Mouse (Mus musculus) intestine, postnatal 0 days (tissue): Measurements from ENCODE around the gene Upk2. TPM values are rescaled to one million over a fixed set of nuclear protein-coding genes. Genes with fewer than 3 reads are reported as not detected.
A peak's percentile ranks its signal among the peaks of the same experiment; 100 is the strongest.

ENCODE experiments used
- ATAC-seq: fragments of 200-750 bp; cut with Nextera tagmentation; 2 replicates; pipeline ENCODE4 v1.8.0; 2017; ENCODE audit warnings: mild to moderate bottlenecking, moderate TSS enrichment, moderate library complexity
- H3K27ac ChIP-seq: fragments of 300-500 bp; sonication (generic); 2 replicates; pipeline ENCODE4 v1.5.1; 2014; ENCODE audit warnings: mild to moderate bottlenecking, low read depth, low read length, moderate library complexity
- H3K27me3 ChIP-seq: fragments of 300-500 bp; sonication (generic); replicated peaks from 2 replicates; pipeline ENCODE4 v1.6.1; 2014; ENCODE audit warnings: low read length, mixed read lengths; ENCODE audit not compliant: control insufficient read depth, insufficient read depth
- H3K36me3 ChIP-seq: fragments of 300-500 bp; sonication (generic); 2 replicates; pipeline ENCODE4 v1.6.1; 2014; ENCODE audit warnings: mild to moderate bottlenecking, moderate library complexity; ENCODE audit not compliant: control insufficient read depth, insufficient read depth
- H3K4me1 ChIP-seq: fragments of 300-500 bp; sonication (generic); replicated peaks from 2 replicates; pipeline ENCODE4 v1.6.1; 2014; ENCODE audit warnings: antibody characterized with exemption, low read length, mixed read lengths; ENCODE audit not compliant: control insufficient read depth, insufficient read depth
- H3K4me2 ChIP-seq: fragments of 300-500 bp; sonication (generic); replicated peaks from 2 replicates; pipeline ENCODE4 v1.6.1; 2014; ENCODE audit warnings: low read depth, mild to moderate bottlenecking, moderate library complexity
- H3K4me3 ChIP-seq: fragments of 300-500 bp; sonication (generic); 2 replicates; pipeline ENCODE4 v1.5.1; 2014; ENCODE audit warnings: low read depth, low read length
- H3K9ac ChIP-seq: fragments of 300-500 bp; sonication (generic); 2 replicates; pipeline ENCODE4 v1.6.1; 2014; ENCODE audit warnings: mild to moderate bottlenecking, low read depth, low read length
- H3K9me3 ChIP-seq: fragments of 300-500 bp; sonication (generic); 2 replicates; pipeline ENCODE4 v1.6.1; 2016; ENCODE audit warnings: mixed run types; ENCODE audit not compliant: control insufficient read depth
- CTCF ChIP-seq: sonication (generic); IDR thresholded peaks from 2 replicates; pipeline ENCODE4 v1.5.1; 2016; ENCODE audit warnings: low read depth, mild to moderate bottlenecking, control low read depth, antibody characterized with exemption, moderate library complexity
- WGBS: fragments of 180-500 bp; shearing (Covaris S2); extraction: QIAGEN DNeasy Blood & Tissue Kit; methylation state at CpG from one replicate; pipeline ENCODE4 v1.1.7; 2014; 5-methylcytosine and 5-hydroxymethylcytosine counted together
- polyA plus RNA-seq: library from polyadenylated mRNA; unstranded; fragments of >200 nt; fragmentation: Nextera tagmentation; extraction: Ambion mirVana; gene quantifications from 2 replicates; pipeline ENCODE4 v1.2.1, GENCODE M21; 2015

The Upk2 gene
- polyA plus RNA-seq, 1 experiment from 2014 or later: not detected

GRCm38 (mm10) chr9:44479628-44480428 is 25.1 kb upstream of the Upk2 start:
- H3K4me3 ChIP-seq: peak overlapping the region; percentile 74
- no peaks in the 10 kb centered on the region for H3K36me3 ChIP-seq
- H3K9me3 ChIP-seq: no peaks in the 10 kb centered on the region
- no peaks in the 10 kb centered on the region for H3K27me3 ChIP-seq
- H3K4me2 ChIP-seq: peak overlapping the region; percentile 98
- H3K9ac ChIP-seq: peak overlapping the region; percentile 63; the same call in 1 of the 2 replicates
- peaks cover 6% of the 10 kb centered on the region for H3K4me1 ChIP-seq
- peak; percentile 96 for TF ChIP-seq CTCF
- peak overlapping the region; percentile 95 for H3K27ac ChIP-seq
- WGBS: 1% methylated on average over 26 of the region's 26 CpGs
- peak; percentile 55 for ATAC-seq

GRCm38 (mm10) chr9:44478959-44479605 is 24.3 kb upstream of the Upk2 start:
- Histone ChIP-seq H3K9me3 (no peaks in the 10 kb centered on the region), H3K27ac (peak overlapping the region; percentile 95), H3K27me3 (no peaks in the 10 kb centered on the region), H3K4me1 (0 out of 2 replicates have a peak, but pooled peaks cover 3% of the 10 kb centered on the region), H3K4me2 (peak overlapping the region; percentile 98), H3K9ac (peak overlapping the region; percentile 63), H3K36me3 (no peaks in the 10 kb centered on the region), H3K4me3 (peak overlapping the region; percentile 74)
- WGBS: 1% methylated on average over 29 of the region's 29 CpGs
- peak; percentile 50 for ATAC-seq
- peak; percentile 15; the same call in 1 of the 2 replicates for TF ChIP-seq CTCF

- ATAC-seq: peak; percentile 37
Measured at GRCm38 (mm10) chr9:44478229-44478921, 23.6 kb upstream of the Upk2 start.

GRCm38 (mm10) chr9:44477339-44478228 is 22.8 kb upstream of the Upk2 start:
- peak; percentile 94 for TF ChIP-seq CTCF
- Histone ChIP-seq H3K9me3 (no peaks in the 10 kb centered on the region), H3K36me3 (no peaks in the 10 kb centered on the region), H3K4me3 (peak overlapping the region; percentile 74), H3K27me3 (no peaks in the 10 kb centered on the region), H3K27ac (peak overlapping the region; percentile 95), H3K4me1 (0 out of 2 replicates have a peak, but pooled peaks cover 3% of the 10 kb centered on the region), H3K4me2 (peak overlapping the region; percentile 98), H3K9ac (peak overlapping the region; percentile 63)
- WGBS: 6% methylated on average over 24 of the region's 24 CpGs
- peak; percentile 14 for ATAC-seq

More at GRCm38 (mm10) chr9:44478229-44478921, 23.6 kb upstream of the Upk2 start:
- 0 out of 2 replicates have a peak, but pooled peaks cover 3% of the 10 kb centered on the region for H3K4me1 ChIP-seq
- H3K9ac ChIP-seq: peak overlapping the region; percentile 63
- H3K27ac ChIP-seq: peak overlapping the region; percentile 95
- H3K36me3 ChIP-seq: no peaks in the 10 kb centered on the region
- 0 out of 2 replicates have a peak, but pooled peaks have one; percentile 1 for TF ChIP-seq CTCF
- peak overlapping the region; percentile 74 for H3K4me3 ChIP-seq
- H3K27me3 ChIP-seq: no peaks in the 10 kb centered on the region
- WGBS: under 1% methylated on average over 23 of the region's 27 CpGs
- H3K4me2 ChIP-seq: peak overlapping the region; percentile 98
- no peaks in the 10 kb centered on the region for H3K9me3 ChIP-seq

GRCm38 (mm10) chr9:44475936-44476335 is 21.2 kb upstream of the Upk2 start:
- Histone ChIP-seq H3K4me1 (0 out of 2 replicates have a peak, but pooled peaks cover 3% of the 10 kb centered on the region), H3K4me3 (no peak overlapping the region), H3K4me2 (no peak overlapping the region), H3K27ac (no peak overlapping the region), H3K27me3 (no peaks in the 10 kb centered on the region), H3K36me3 (no peaks in the 10 kb centered on the region), H3K9me3 (no peaks in the 10 kb centered on the region), H3K9ac (no peak overlapping the region)
- no peak for ATAC-seq
- TF ChIP-seq CTCF: peak; percentile 49
- 96% methylated on average over 3 of the region's 3 CpGs for WGBS
